Mouse (Mus musculus): Measurements from ENCODE around the gene Arfgap3. TPM values are rescaled to one million over a fixed set of nuclear protein-coding genes. Genes with fewer than 3 reads are reported as not detected.
"Not testable (repeated sequence)": the region's sequence is repeated elsewhere in the genome, so short reads cannot be mapped to it uniquely, and the experiment has no call there.

Arfgap3 gene
- polyA plus RNA-seq, 1 experiment, result 45.3 TPM

DNA sequence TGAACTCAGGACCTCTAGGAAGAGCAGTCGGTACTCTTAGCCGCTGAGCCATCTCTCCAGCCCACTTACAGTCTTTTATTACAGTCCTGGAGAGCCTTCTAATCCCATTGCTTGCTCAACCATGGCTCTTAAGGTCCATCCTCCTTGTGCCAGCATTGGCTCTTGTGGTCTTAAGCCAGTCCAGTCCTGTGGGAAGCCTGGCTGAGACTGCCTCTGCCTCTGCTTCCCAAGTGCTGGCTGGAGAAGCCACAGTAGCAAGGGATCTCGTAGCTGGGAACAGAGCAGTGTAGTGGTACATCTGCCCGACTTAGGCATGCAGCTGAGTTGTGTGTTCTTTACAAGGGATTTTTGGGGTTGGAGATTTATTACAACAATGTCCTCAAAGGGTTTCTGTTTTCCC is 32.4 kb upstream of the Arfgap3 start:
- no peak overlapping the region for H3K4me3 ChIP-seq
- H3K27me3 ChIP-seq (ENCODE audit: control insufficient read depth, insufficient read depth, insufficient read length), result no peaks in the 10 kb centered on the region
- TF ChIP-seq TCF3 (IDR thresholded peaks at IDR 0.05; ENCODE audit: insufficient read length, low read depth) (no peak), CEBPB (IDR thresholded peaks at IDR 0.05; ENCODE audit: insufficient read depth, poor library complexity, severe bottlenecking) (no peak), TCF12 (IDR thresholded peaks at IDR 0.05; ENCODE audit: insufficient read depth, poor library complexity, severe bottlenecking) (no peak), SRF (IDR thresholded peaks at IDR 0.05; ENCODE audit: control insufficient read depth, insufficient read length, low read depth) (no peak), USF1 (IDR thresholded peaks at IDR 0.05; ENCODE audit: low read depth) (no peak), E2F4 (IDR thresholded peaks at IDR 0.05; ENCODE audit: insufficient read depth) (no peak), MYOG (IDR thresholded peaks at IDR 0.05; ENCODE audit: control insufficient read depth in 1 of 3, insufficient read depth in 1 of 3, insufficient read length in 2 of 3, low read depth in 2 of 3) (no peak)
- H3K4me2 ChIP-seq (ENCODE audit: low read depth), result no peak overlapping the region
- H3K79me2 ChIP-seq (ENCODE audit: control insufficient read depth, insufficient read depth), result no peaks in the 10 kb centered on the region
- H3K36me3 ChIP-seq (ENCODE audit: control insufficient read depth, insufficient read depth), result peaks cover 83% of the 10 kb centered on the region
- H3ac ChIP-seq (ENCODE audit: control insufficient read depth, insufficient read length), result no peak overlapping the region

DNA sequence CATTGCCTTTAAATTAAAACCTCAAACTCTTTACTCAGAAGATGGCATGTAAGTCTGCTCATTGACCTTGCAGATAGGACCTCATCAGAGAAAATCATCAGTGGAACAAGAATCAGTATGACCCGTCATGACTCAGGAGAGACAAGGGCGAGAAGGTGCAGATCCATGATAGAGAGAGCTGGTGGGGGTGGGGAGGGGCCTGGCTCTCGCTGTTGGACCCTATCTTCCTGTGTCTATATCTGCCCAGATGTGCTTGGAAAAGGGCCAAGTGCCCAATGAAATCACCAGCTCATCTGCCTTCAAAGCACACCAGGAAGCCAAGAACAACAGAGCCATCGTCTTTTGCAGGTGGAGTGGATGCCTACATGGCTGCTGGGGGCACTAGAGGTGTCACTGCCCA is 27.1 kb upstream of the Arfgap3 start:
- H3K4me2 ChIP-seq (ENCODE audit: low read depth), result no peak overlapping the region
- H3K27me3 ChIP-seq (ENCODE audit: control insufficient read depth, insufficient read depth, insufficient read length), result no peaks in the 10 kb centered on the region
- no peak overlapping the region for H3K4me3 ChIP-seq
- no peak overlapping the region for H3ac ChIP-seq (ENCODE audit: control insufficient read depth, insufficient read length)
- TF ChIP-seq POLR2AphosphoS2 (IDR thresholded peaks at IDR 0.05; ENCODE audit: insufficient read length, low read depth) (no peak), TCF12 (IDR thresholded peaks at IDR 0.05; ENCODE audit: insufficient read depth, poor library complexity, severe bottlenecking) (no peak), POLR2A (IDR thresholded peaks at IDR 0.05; ENCODE audit: insufficient read length, low read depth) (no peak), SRF (IDR thresholded peaks at IDR 0.05; ENCODE audit: control insufficient read depth, insufficient read length, low read depth) (no peak), TCF3 (IDR thresholded peaks at IDR 0.05; ENCODE audit: insufficient read length, low read depth) (no peak), MYOG (IDR thresholded peaks at IDR 0.05; ENCODE audit: control insufficient read depth in 1 of 3, insufficient read depth in 1 of 3, insufficient read length in 2 of 3, low read depth in 2 of 3) (no peak), MAX (IDR thresholded peaks at IDR 0.05; ENCODE audit: low read depth) (no peak)
- H3K79me2 ChIP-seq (ENCODE audit: control insufficient read depth, insufficient read depth), result no peaks in the 10 kb centered on the region
- H3K36me3 ChIP-seq (ENCODE audit: control insufficient read depth, insufficient read depth), result peaks cover 49% of the 10 kb centered on the region

DNA sequence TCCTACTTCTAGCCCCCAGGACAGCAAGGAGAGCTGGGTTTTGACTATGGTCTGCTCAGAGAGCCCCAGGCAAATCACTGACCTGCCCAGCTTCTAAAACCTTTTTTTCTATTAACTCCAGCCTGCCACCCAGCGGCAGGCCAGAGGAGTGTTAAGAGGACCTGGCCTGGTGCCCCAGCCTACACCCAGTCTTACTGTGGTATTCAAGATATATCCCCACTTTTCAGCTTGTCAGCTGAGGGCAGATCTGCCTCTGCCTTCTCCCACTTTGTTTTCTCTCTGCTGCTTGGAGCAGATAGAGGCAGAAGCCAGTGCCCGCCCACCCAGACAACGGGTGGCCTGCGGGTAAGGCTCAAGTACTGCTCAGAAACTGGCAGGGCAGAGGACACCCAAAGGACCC is 25.1 kb upstream of the Arfgap3 start:
- H3ac ChIP-seq (ENCODE audit: control insufficient read depth, insufficient read length), result no peak overlapping the region
- H3K4me2 ChIP-seq (ENCODE audit: low read depth), result no peak overlapping the region
- TF ChIP-seq CEBPB (IDR thresholded peaks at IDR 0.05; ENCODE audit: insufficient read depth, poor library complexity, severe bottlenecking) (no peak), MYOD1 (IDR thresholded peaks at IDR 0.05; ENCODE audit: control insufficient read depth in 1 of 3, insufficient read length in 2 of 3, low read depth in 2 of 3) (no peak), USF1 (IDR thresholded peaks at IDR 0.05; ENCODE audit: low read depth) (no peak), REST (IDR thresholded peaks at IDR 0.05; ENCODE audit: insufficient read depth, insufficient read length) (no peak), SRF (IDR thresholded peaks at IDR 0.05; ENCODE audit: control insufficient read depth, insufficient read length, low read depth) (no peak), MAX (IDR thresholded peaks at IDR 0.05; ENCODE audit: low read depth) (no peak), POLR2AphosphoS2 (IDR thresholded peaks at IDR 0.05; ENCODE audit: insufficient read length, low read depth) (no peak), E2F4 (IDR thresholded peaks at IDR 0.05; ENCODE audit: insufficient read depth) (no peak), TCF12 (IDR thresholded peaks at IDR 0.05; ENCODE audit: insufficient read depth, poor library complexity, severe bottlenecking) (no peak), MYOG (IDR thresholded peaks at IDR 0.05; ENCODE audit: control insufficient read depth in 1 of 3, insufficient read depth in 1 of 3, insufficient read length in 2 of 3, low read depth in 2 of 3) (no peak), POLR2A (IDR thresholded peaks at IDR 0.05; ENCODE audit: insufficient read length, low read depth) (no peak), TCF3 (IDR thresholded peaks at IDR 0.05; ENCODE audit: insufficient read length, low read depth) (no peak)
- H3K4me3 ChIP-seq, result no peak overlapping the region
- H3K36me3 ChIP-seq (ENCODE audit: control insufficient read depth, insufficient read depth), result peaks cover 31% of the 10 kb centered on the region
- H3K79me2 ChIP-seq (ENCODE audit: control insufficient read depth, insufficient read depth), result no peaks in the 10 kb centered on the region
- H3K27me3 ChIP-seq (ENCODE audit: control insufficient read depth, insufficient read depth, insufficient read length), result no peaks in the 10 kb centered on the region

DNA sequence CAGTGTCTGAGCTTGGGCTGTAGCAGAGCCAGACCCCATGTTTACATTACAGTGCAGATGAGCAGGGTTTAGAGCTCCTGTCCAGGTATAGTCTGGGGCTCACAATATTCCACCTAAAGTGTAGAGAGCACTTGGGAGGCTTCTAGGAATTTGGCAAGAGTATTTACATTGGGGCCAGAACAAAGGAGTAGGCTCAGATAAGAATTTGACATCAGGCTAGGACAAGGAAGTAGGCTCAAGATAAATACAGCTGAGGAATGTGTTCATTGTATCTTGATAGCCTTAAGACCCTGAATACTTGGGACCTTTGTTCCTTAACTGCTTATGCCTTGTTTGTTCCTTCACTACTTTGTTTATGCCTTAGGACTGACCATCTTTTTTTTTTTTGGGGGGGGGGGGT is 24.0 kb upstream of the Arfgap3 start:
- TF ChIP-seq REST (IDR thresholded peaks at IDR 0.05; ENCODE audit: insufficient read depth, insufficient read length) (no peak), SRF (IDR thresholded peaks at IDR 0.05; ENCODE audit: control insufficient read depth, insufficient read length, low read depth) (no peak), POLR2AphosphoS2 (IDR thresholded peaks at IDR 0.05; ENCODE audit: insufficient read length, low read depth) (no peak), MYOG (IDR thresholded peaks at IDR 0.05; ENCODE audit: control insufficient read depth in 1 of 3, insufficient read depth in 1 of 3, insufficient read length in 2 of 3, low read depth in 2 of 3) (no peak), CEBPB (IDR thresholded peaks at IDR 0.05; ENCODE audit: insufficient read depth, poor library complexity, severe bottlenecking) (no peak), TCF3 (IDR thresholded peaks at IDR 0.05; ENCODE audit: insufficient read length, low read depth) (no peak), TCF12 (IDR thresholded peaks at IDR 0.05; ENCODE audit: insufficient read depth, poor library complexity, severe bottlenecking) (no peak), E2F4 (IDR thresholded peaks at IDR 0.05; ENCODE audit: insufficient read depth) (no peak), POLR2A (IDR thresholded peaks at IDR 0.05; ENCODE audit: insufficient read length, low read depth) (no peak), MAX (IDR thresholded peaks at IDR 0.05; ENCODE audit: low read depth) (no peak), USF1 (IDR thresholded peaks at IDR 0.05; ENCODE audit: low read depth) (no peak), MYOD1 (IDR thresholded peaks at IDR 0.05; ENCODE audit: control insufficient read depth in 1 of 3, insufficient read length in 2 of 3, low read depth in 2 of 3) (no peak)
- Histone ChIP-seq H3K4me2 (ENCODE audit: low read depth) (no peak overlapping the region), H3K27me3 (ENCODE audit: control insufficient read depth, insufficient read depth, insufficient read length) (no peaks in the 10 kb centered on the region), H3K36me3 (ENCODE audit: control insufficient read depth, insufficient read depth) (peaks cover 28% of the 10 kb centered on the region), H3ac (ENCODE audit: control insufficient read depth, insufficient read length) (no peak overlapping the region), H3K4me3 (no peak overlapping the region), H3K79me2 (ENCODE audit: control insufficient read depth, insufficient read depth) (no peaks in the 10 kb centered on the region)

DNA sequence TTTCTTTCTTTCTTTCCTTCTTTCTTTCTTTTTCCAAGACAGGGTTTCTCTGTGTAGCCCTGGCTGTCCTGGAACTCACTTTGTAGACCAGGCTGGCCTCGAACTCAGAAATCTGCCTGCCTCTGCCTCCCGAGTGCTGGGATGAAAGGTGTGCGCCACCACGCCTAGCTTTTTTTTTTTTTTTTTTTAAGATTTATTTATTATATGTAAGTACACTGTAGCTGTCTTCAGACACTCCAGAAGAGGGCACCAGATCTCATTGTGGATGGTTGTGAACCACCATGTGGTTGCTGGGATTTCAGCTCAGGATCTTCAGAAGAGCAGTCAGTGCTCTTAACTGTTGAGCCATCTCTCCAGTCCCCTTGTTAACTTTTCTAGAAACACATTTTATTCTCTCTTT is 18.7 kb upstream of the Arfgap3 start:
- not testable (repeated sequence) for H3K79me2 ChIP-seq (ENCODE audit: control insufficient read depth, insufficient read depth); H3K4me2 ChIP-seq (ENCODE audit: low read depth); H3K4me3 ChIP-seq; H3K27me3 ChIP-seq (ENCODE audit: control insufficient read depth, insufficient read depth, insufficient read length); H3K36me3 ChIP-seq (ENCODE audit: control insufficient read depth, insufficient read depth); H3ac ChIP-seq (ENCODE audit: control insufficient read depth, insufficient read length)
